Mouse (Mus musculus) skeletal muscle tissue, adult 2 months (tissue): ENCODE data around the gene Olfr1152.

Source experiments
- DNase-seq: peaks from one replicate; pipeline ENCODE4 v3.0.0-alpha.2; 2012; ENCODE audit warnings: low read depth, low spot score

The Olfr1152 gene

DNA sequence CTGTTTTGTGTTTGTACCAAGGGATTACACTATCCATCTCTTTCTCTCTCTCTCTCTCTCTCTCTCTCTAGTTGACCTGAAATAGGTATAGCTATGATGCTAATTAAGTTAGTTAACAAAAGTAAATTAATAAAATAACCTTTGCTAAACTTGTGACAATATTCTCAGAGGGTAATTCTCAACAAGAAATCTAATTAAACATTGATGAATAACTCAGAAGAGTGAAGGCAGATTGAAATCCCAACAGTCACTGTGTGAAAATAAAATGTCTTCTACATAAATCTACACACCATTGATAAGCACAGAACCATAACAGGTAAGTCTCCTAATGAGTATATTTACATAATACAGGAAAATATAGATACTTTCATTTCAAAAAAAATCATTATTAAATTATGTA is at the start of gene Olfr1152:
Gene Olfr1152, plus strand, starts transcription at position 301 of the 400 bp plus-strand sequence.
- DNase-seq = no peak

DNA sequence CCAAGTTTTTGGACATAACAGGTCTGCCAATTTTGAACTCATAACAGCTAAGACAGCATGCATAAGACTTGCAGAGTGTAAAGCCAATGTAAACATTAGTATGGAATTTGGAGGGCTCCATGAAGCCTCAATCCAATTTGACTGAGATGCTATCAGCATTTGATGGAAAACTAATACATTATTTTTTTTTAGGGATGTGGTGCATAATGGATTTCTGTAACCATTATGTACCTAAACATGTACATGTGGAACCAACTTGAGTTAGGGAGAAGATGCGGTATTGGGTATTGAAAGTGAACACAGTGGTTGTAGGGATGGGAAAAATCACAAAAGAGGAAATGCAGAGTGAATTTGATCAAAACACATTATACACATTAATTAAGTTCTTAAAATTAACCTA is 36.1 kb upstream of the Olfr1152 start, which contains the start of gene Olfr1148:
Gene Olfr1148, plus strand, starts transcription at position 301 of the 400 bp plus-strand sequence.
- DNase-seq = no peak

DNA sequence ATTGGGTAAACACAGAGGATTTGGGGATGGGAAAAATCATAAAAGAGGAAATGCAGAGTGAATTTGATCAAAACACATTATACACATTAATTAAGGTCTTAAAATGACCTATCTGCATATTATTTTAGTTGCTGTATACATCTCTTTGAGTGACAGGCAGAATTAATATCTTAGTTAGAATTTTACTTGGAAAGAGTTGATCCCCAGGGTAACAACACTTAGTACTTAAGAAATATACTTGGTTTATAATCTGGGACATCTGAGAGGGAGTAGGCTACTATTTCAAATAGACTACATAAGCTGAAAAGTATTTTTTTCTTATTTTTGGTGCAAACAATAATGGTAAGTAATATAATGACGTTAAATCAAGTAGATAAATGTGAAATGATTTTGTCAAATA is 22.6 kb upstream of the Olfr1152 start, which contains the start of gene Olfr1150-ps1:
Gene Olfr1150-ps1, plus strand, starts transcription at position 301 of the 400 bp plus-strand sequence.
- DNase-seq = no peak

DNA sequence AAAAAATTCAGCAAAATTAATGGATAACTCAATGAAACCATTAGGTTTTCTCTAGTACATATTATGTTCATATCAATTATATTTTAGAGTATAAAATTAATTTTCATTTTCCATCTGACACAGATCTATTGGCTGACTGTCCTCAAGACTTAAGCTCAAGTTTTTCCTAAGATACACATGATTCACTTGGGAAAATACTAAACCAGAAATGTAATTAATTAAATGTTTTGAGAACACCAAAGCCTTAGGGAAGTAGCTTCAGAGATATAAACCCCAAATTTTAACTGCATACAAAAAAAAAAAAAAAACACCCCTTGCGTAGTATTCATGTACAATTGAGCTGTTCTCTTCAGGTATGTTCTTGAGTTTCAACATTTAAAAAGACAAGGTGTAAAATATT is 10.7 kb upstream of the Olfr1152 start, which contains the start of gene Olfr1151:
Gene Olfr1151, plus strand, starts transcription at position 301 of the 400 bp plus-strand sequence.
- no peak for DNase-seq

DNA sequence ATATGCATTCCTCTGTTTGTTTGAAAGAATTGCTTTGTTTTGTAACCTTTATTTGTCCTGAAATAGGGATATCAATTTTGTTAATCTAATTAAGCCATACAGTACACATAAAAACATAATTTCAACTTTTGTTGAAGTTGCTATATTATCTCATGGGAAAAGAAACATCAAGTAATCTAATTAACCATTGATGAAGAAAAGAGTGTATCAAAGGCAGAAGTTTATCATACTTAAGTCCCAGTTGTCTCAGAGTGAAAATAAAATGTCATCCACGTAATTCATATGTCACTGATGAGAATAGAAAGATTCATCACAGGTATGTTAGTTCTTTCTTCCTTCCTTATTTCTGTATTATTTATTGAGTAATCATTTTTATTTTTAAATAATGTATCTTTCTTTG is 28.4 kb downstream of the Olfr1152 start, which contains the start of gene Olfr1153:
Gene Olfr1153, plus strand, starts transcription at position 301 of the 400 bp plus-strand sequence.
- DNase-seq = no peak

DNA sequence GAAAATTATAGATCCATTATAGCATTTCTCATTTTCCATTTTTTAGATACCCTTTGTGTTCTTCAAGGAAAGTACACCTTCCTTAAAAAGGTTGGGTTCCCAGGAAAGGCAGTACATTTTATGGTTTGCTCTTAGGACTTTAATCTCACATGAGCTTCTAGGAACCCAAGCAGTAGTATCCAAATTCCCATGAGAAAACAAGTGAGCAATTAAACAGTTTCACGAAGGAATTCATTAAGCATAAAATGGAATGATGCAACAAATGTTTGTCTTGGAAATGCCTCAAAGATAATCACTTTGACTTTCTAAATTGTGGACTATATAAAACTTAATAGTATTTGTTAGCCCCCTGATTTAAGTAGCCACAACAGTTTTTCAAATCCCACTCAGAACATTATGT is 38.8 kb downstream of the Olfr1152 start, which contains the start of gene Olfr1154:
Gene Olfr1154, minus strand, starts transcription at position 101 of the 400 bp plus-strand sequence.
- DNase-seq = no peak
